Mouse (Mus musculus): ENCODE measurements around the gene Cldn8. TPM values are rescaled to one million over a fixed set of nuclear protein-coding genes. Genes with fewer than 3 reads are reported as not detected.

Gene Cldn8
- not detected in 2 replicates for polyA plus RNA-seq (2014; fragmentation: Nextera tagmentation; extraction: Ambion mirVana)

DNA sequence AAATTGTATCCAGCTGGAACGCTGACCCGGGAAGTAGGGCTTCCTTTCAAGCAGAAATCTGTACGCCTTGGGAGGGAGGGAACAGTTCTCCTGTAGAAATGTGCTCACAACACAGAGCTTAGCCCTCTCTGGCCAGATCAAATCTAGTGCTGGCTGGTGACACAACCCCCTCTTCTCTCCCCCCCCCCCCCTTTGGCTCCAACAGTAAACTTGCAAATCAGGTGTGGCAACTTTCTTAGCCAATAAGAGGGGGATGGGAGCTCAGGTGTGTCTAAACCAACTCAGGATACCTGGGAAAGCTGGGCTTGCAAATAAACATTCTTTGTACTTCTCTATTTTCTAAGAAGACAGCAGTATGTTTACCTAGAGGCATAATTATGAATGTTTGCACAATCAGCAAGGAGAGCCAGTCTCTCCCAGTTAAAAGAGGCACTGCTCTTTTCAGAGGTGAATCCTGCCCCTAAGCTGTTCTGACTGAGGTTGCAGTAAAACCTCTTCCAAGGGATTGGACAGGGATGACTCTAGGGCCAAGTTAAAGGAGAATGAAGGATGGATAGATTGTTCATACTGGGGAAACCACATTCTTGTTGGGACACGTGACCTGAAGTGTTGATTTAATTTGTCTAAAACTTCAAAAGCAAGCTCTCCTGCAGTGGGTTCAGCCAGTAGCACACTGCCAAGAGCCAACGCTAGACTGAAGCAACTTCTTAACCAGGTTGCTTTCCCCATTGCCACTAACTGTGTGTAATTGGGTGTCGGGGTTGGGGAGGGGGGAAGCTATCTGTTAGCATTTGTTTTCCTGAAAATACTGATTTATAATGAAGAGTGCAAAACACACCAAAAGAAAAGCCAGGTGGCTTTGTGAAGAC lies at the start of gene Cldn8:
Cldn8 (minus strand) TSS at position 139 of the 869 bp plus-strand sequence.
- ATAC-seq (ENCODE audit: low FRiP score, low TSS enrichment) (no peak), DNase-seq (no peak)
- H3K27ac ChIP-seq (replicated peaks; ENCODE audit: low read depth, low read length) = peak within 1 kb of the TSS; percentile 37; the same call in 1 of the 2 replicates
- no peaks in the 10 kb centered on the region for H3K27me3 ChIP-seq (ENCODE audit: control insufficient read depth, insufficient read depth, low read length)
- 86% methylated on average over 6 of the region's 6 CpGs for WGBS
- no peaks in the 10 kb centered on the region for H3K4me1 ChIP-seq (ENCODE audit: control insufficient read depth, insufficient read depth, low read length)
- H3K4me3 ChIP-seq (replicated peaks; ENCODE audit: low read depth, low read length) = no peak within 1 kb of the TSS
- no peak within 1 kb of the TSS for H3K9ac ChIP-seq (replicated peaks; ENCODE audit: low read length)
- H3K36me3 ChIP-seq (ENCODE audit: control insufficient read depth, insufficient read depth, low read length) = no peaks in the 10 kb centered on the region
- H3K9me3 ChIP-seq (ENCODE audit: control insufficient read depth, low read length) = no peaks in the 10 kb centered on the region
- H3K4me2 ChIP-seq (ENCODE audit: low read length) = no peak within 1 kb of the TSS

DNA sequence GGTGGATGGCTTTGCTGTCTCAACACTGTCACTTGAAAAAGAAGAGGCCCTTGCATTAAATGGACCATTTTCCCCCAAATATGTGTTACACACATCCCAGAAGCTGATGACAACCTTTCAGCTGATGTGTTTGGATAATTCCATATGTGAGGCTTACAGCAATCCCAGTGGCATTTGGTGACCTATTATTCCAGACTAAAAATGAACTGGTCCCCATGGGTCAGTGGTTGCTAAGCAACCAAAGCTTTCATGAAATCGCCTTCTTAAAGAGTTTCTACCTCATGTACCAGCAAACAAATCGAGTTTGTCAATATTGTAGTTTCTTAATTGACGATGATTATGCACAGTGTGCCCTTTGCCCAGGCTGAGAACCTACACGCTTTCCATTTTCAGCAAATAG lies 49.7 kb upstream of the Cldn8 start:
- Histone ChIP-seq H3K27me3 (ENCODE audit: control insufficient read depth, insufficient read depth, low read length) (no peaks in the 10 kb centered on the region), H3K27ac (replicated peaks; ENCODE audit: low read depth, low read length) (no peak overlapping the region), H3K9ac (replicated peaks; ENCODE audit: low read length) (no peak overlapping the region), H3K36me3 (ENCODE audit: control insufficient read depth, insufficient read depth, low read length) (no peaks in the 10 kb centered on the region), H3K4me2 (ENCODE audit: low read length) (no peak overlapping the region), H3K9me3 (ENCODE audit: control insufficient read depth, low read length) (no peaks in the 10 kb centered on the region), H3K4me1 (ENCODE audit: control insufficient read depth, insufficient read depth, low read length) (0 out of 2 replicates have a peak, but pooled peaks cover 5% of the 10 kb centered on the region), H3K4me3 (replicated peaks; ENCODE audit: low read depth, low read length) (no peak overlapping the region)
- ATAC-seq (ENCODE audit: low FRiP score, low TSS enrichment) (no peak), DNase-seq (peak; percentile 56)
- WGBS = 38% methylated on average over 4 of the region's 4 CpGs

DNA sequence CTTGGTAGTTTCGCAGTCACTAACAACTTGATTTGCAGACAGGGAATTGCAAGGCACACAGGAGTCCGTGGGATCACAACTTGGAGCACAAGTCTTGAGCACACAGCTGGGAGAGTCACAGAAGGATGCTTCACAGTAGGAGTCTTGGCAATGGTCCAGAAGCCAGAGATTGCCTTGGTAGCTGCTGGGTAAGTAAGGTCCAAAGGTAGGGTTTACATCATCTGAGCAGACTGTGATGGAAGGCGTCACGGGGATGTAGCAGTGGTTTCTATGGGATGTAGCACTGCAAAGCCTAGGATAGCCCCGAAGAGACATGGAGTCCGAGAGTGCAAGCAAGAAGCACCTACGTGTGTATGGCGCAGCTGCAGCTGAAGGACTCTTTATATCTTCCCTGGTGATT lies 48.9 kb upstream of the Cldn8 start, which contains the start of gene Krtap24-1:
Krtap24-1 (minus strand) TSS at position 358 of the 400 bp plus-strand sequence.
- no peaks in the 10 kb centered on the region for H3K9me3 ChIP-seq (ENCODE audit: control insufficient read depth, low read length)
- 0 out of 2 replicates have a peak, but pooled peaks cover 5% of the 10 kb centered on the region for H3K4me1 ChIP-seq (ENCODE audit: control insufficient read depth, insufficient read depth, low read length)
- H3K27me3 ChIP-seq (ENCODE audit: control insufficient read depth, insufficient read depth, low read length) = no peaks in the 10 kb centered on the region
- WGBS = 95% methylated on average over 8 of the region's 8 CpGs
- no peak within 1 kb of the TSS for H3K4me2 ChIP-seq (ENCODE audit: low read length)
- no peaks in the 10 kb centered on the region for H3K36me3 ChIP-seq (ENCODE audit: control insufficient read depth, insufficient read depth, low read length)
- no peak for ATAC-seq (ENCODE audit: low FRiP score, low TSS enrichment)
- H3K27ac ChIP-seq (replicated peaks; ENCODE audit: low read depth, low read length) = no peak within 1 kb of the TSS
- H3K9ac ChIP-seq (replicated peaks; ENCODE audit: low read length) = no peak within 1 kb of the TSS
- H3K4me3 ChIP-seq (replicated peaks; ENCODE audit: low read depth, low read length) = no peak within 1 kb of the TSS
- no peak for DNase-seq

DNA sequence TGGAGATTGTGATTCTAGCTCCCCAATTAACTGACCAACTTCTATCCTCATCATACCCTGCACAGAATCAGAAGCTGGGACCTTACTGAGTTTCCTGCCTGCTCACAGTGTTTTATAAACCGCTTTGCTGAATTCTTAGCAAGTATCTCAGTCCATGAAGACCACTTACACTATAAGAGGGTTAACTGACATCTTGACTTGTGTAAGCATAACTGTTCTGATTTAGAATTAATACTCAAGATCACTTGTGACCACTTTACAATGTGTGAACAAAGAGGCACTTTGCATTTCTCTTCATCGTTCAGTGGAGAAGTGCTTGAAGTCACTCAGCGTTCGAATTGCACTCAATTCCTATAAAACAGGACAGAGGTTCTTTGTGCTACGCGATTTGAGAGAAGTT lies 41.6 kb upstream of the Cldn8 start:
- Histone ChIP-seq H3K27ac (replicated peaks; ENCODE audit: low read depth, low read length) (no peak overlapping the region), H3K4me2 (ENCODE audit: low read length) (no peak overlapping the region), H3K9me3 (ENCODE audit: control insufficient read depth, low read length) (no peaks in the 10 kb centered on the region), H3K4me3 (replicated peaks; ENCODE audit: low read depth, low read length) (no peak overlapping the region), H3K36me3 (ENCODE audit: control insufficient read depth, insufficient read depth, low read length) (no peaks in the 10 kb centered on the region), H3K9ac (replicated peaks; ENCODE audit: low read length) (no peak overlapping the region), H3K27me3 (ENCODE audit: control insufficient read depth, insufficient read depth, low read length) (no peaks in the 10 kb centered on the region), H3K4me1 (ENCODE audit: control insufficient read depth, insufficient read depth, low read length) (no peaks in the 10 kb centered on the region)
- WGBS = 85% methylated on average over 6 of the region's 6 CpGs
- DNase-seq = no peak
- no peak for ATAC-seq (ENCODE audit: low FRiP score, low TSS enrichment)

DNA sequence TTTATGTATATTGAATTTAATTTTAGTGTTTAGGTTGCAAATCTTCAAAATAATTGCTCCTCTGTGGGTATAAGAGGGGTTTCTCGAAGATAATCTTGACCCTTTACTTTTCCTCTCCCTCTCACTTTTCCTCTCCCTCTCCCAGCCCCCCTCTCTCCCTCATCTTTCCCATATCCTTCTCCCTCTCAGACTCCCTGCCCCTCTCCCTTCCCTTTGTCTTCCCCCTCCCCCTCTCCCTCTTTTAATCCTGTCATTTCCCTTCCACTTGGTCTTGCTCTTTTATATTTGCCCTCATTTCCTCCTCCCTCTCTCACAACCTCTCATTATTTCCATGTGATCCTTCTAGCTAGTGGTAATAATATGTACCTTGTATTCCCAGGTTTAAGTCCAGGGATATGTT lies 39.5 kb upstream of the Cldn8 start:
- Histone ChIP-seq H3K9me3 (ENCODE audit: control insufficient read depth, low read length) (no peaks in the 10 kb centered on the region), H3K4me2 (ENCODE audit: low read length) (no peak overlapping the region), H3K4me1 (ENCODE audit: control insufficient read depth, insufficient read depth, low read length) (no peaks in the 10 kb centered on the region), H3K27me3 (ENCODE audit: control insufficient read depth, insufficient read depth, low read length) (no peaks in the 10 kb centered on the region), H3K9ac (replicated peaks; ENCODE audit: low read length) (no peak overlapping the region), H3K36me3 (ENCODE audit: control insufficient read depth, insufficient read depth, low read length) (no peaks in the 10 kb centered on the region), H3K4me3 (replicated peaks; ENCODE audit: low read depth, low read length) (no peak overlapping the region), H3K27ac (replicated peaks; ENCODE audit: low read depth, low read length) (no peak overlapping the region)
- DNase-seq = no peak
- ATAC-seq (ENCODE audit: low FRiP score, low TSS enrichment) = no peak
- WGBS = 47% methylated on average over 1 of the region's 1 CpGs

DNA sequence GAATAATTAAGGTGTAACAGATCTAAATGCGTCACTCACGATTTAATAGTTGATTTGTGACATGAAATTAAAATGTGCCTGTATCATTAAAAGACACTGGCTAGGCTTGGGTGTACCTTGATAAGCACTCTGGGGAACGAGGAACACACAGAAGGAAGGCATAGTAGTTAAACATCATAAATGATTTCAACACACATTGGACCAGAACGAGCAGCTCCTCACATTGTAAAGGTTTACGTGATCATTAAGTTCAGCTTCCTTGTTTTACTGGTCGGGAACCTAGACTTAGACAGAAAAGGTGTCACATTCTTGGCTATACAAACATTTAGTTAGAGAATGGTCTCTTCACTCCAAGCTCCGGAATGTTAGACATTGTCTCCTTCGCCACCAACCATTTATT lies 37.3 kb upstream of the Cldn8 start:
- no peak overlapping the region for H3K9ac ChIP-seq (replicated peaks; ENCODE audit: low read length)
- no peaks in the 10 kb centered on the region for H3K9me3 ChIP-seq (ENCODE audit: control insufficient read depth, low read length)
- 87% methylated on average over 8 of the region's 8 CpGs for WGBS
- no peaks in the 10 kb centered on the region for H3K4me1 ChIP-seq (ENCODE audit: control insufficient read depth, insufficient read depth, low read length)
- no peak overlapping the region for H3K4me3 ChIP-seq (replicated peaks; ENCODE audit: low read depth, low read length)
- H3K27me3 ChIP-seq (ENCODE audit: control insufficient read depth, insufficient read depth, low read length) = no peaks in the 10 kb centered on the region
- no peak for DNase-seq
- H3K36me3 ChIP-seq (ENCODE audit: control insufficient read depth, insufficient read depth, low read length) = no peaks in the 10 kb centered on the region
- H3K27ac ChIP-seq (replicated peaks; ENCODE audit: low read depth, low read length) = no peak overlapping the region
- H3K4me2 ChIP-seq (ENCODE audit: low read length) = no peak overlapping the region
- no peak for ATAC-seq (ENCODE audit: low FRiP score, low TSS enrichment)

DNA sequence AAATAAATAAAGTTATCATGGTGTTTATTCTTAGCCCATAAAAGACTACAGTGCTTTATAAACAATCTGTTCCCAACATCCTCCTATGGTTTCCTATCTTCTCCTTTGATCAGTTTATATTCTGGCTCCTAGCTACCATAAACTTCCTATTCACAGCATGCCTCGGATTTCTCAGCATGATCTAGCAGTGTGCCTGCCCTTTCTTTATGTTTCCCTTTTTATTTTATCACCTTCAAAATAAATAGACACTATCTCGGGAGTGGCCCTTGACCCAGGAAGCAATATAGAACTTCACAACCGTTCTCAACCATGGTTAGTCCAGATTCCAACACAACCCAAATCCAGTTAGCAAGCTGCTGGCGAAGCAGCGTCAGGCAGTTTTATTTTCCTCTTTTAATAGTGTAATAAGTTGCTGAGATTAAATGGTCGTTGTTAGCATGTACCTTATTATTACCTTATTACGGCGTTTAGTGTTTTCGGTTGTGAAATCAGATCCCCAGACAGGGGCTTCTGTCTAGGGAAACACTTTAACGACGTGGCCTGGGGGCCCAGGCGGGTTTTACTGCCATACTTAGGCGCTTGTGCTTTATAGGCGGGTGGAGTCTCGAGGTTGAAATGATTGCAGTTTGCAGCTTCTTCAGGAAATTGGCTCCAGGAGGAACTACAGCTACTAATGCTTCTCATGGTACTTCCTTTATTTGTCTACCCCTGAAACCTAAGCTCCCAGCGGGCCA lies 36.7 kb upstream of the Cldn8 start:
- ATAC-seq (ENCODE audit: low FRiP score, low TSS enrichment) = no peak
- H3K9me3 ChIP-seq (ENCODE audit: control insufficient read depth, low read length) = no peaks in the 10 kb centered on the region
- H3K4me1 ChIP-seq (ENCODE audit: control insufficient read depth, insufficient read depth, low read length) = no peaks in the 10 kb centered on the region
- H3K27ac ChIP-seq (replicated peaks; ENCODE audit: low read depth, low read length) = no peak overlapping the region
- H3K36me3 ChIP-seq (ENCODE audit: control insufficient read depth, insufficient read depth, low read length) = no peaks in the 10 kb centered on the region
- 77% methylated on average over 16 of the region's 16 CpGs for WGBS
- H3K4me3 ChIP-seq (replicated peaks; ENCODE audit: low read depth, low read length) = no peak overlapping the region
- no peak for DNase-seq
- H3K9ac ChIP-seq (replicated peaks; ENCODE audit: low read length) = no peak overlapping the region
- no peaks in the 10 kb centered on the region for H3K27me3 ChIP-seq (ENCODE audit: control insufficient read depth, insufficient read depth, low read length)
- H3K4me2 ChIP-seq (ENCODE audit: low read length) = no peak overlapping the region

DNA sequence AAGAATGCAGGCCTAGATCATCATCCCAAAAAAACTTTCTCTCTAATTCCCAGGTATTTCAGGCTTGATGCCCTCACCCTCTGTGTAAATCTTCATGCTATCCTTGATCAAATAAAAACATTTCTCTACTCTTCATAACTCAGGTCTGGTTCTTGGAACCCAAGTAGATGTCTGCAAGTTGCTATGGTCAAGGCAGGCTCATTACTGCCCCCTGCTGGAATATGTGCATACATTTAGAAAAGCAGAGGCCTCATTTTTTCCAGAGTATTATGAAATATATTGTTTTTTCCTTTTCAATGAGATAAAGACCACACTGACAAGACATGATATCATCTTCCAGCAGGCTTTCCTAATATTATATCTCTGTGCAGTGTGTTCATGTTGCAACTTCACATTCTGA lies 29.8 kb upstream of the Cldn8 start:
- H3K9me3 ChIP-seq (ENCODE audit: control insufficient read depth, low read length) = no peaks in the 10 kb centered on the region
- H3K4me3 ChIP-seq (replicated peaks; ENCODE audit: low read depth, low read length) = no peak overlapping the region
- H3K27ac ChIP-seq (replicated peaks; ENCODE audit: low read depth, low read length) = no peak overlapping the region
- peak; percentile 19 for DNase-seq
- H3K27me3 ChIP-seq (ENCODE audit: control insufficient read depth, insufficient read depth, low read length) = no peaks in the 10 kb centered on the region
- H3K9ac ChIP-seq (replicated peaks; ENCODE audit: low read length) = no peak overlapping the region
- H3K36me3 ChIP-seq (ENCODE audit: control insufficient read depth, insufficient read depth, low read length) = no peaks in the 10 kb centered on the region
- H3K4me2 ChIP-seq (ENCODE audit: low read length) = no peak overlapping the region
- no peaks in the 10 kb centered on the region for H3K4me1 ChIP-seq (ENCODE audit: control insufficient read depth, insufficient read depth, low read length)
- ATAC-seq (ENCODE audit: low FRiP score, low TSS enrichment) = no peak
